Comparison of ENCODE assay signal across 10 mouse cellular contexts in genomic region chr5:150346378-150346777, GRCm38 (mm10).
DNase-seq lines count a peak whose midpoint lies in the region; ATAC-seq and TF ChIP-seq lines count a peak whose summit lies in the region.
"Had no signal": no experiment of that assay in that cellular context is flagged by ENCODE, and none has a peak within 500 bp of the region (broad histone marks: within the 10 kb centered on the region; RNA-seq: fewer than 3 reads in every experiment).

No protein-coding gene starts in this region.

- peaks cover 24% of the 10 kb centered on the region for H3K36me3 ChIP-seq in heart, embryonic 15.5 days
- H3K36me3 ChIP-seq in thymus, adult 2 months (ENCODE audit: control insufficient read depth, insufficient read depth, low read length): no peaks in the 10 kb centered on the region
- H3K36me3 ChIP-seq: G1E had no signal

- H3K27ac ChIP-seq in heart, embryonic 15.5 days: peak overlapping the region; percentile 86
- no peak overlapping the region for H3K27ac ChIP-seq in thymus, adult 2 months (ENCODE audit: control insufficient read depth, insufficient read depth, low read length)

- TF ChIP-seq POLR2A in thymus, adult 2 months (IDR thresholded peaks at IDR 0.05; ENCODE audit: control insufficient read depth, extremely low read depth, insufficient read depth, low read length, poor library complexity): no peak

- ATAC-seq in heart, embryonic 15.5 days (replicated peaks; ENCODE audit: insufficient number of reproducible peaks, insufficient read depth, low FRiP score, low read depth): peak; percentile 85

- no peak overlapping the region for H3K4me2 ChIP-seq in heart, embryonic 15.5 days

- H3K27me3 ChIP-seq in heart, embryonic 15.5 days: no peaks in the 10 kb centered on the region
- no peaks in the 10 kb centered on the region for H3K27me3 ChIP-seq in thymus, adult 2 months (ENCODE audit: control insufficient read depth, insufficient read depth, low read length)
- H3K27me3 ChIP-seq: megakaryocyte, embryonic 14.5 days had no signal

- no peaks in the 10 kb centered on the region for H3K9me3 ChIP-seq in heart, embryonic 15.5 days (replicated peaks)

- TF ChIP-seq CTCF in thymus, adult 2 months (IDR thresholded peaks at IDR 0.05; ENCODE audit: borderline replicate concordance, control insufficient read depth, extremely low read depth, insufficient read depth, low read length, poor library complexity): no peak

- peak; percentile 9 for DNase-seq in adrenal gland, postnatal 10 days
- no peak for DNase-seq in adrenal gland, adult 8-10 months
- peak; percentile 38 for DNase-seq in layer of hippocampus, adult 9-10 months (ENCODE audit: low spot score)
- DNase-seq in layer of hippocampus, postnatal 10 days (ENCODE audit: low spot score in 2 of 2): no peak
- DNase-seq in R1 (ENCODE audit: low read depth, low spot score): peak; percentile 18
- no peak for DNase-seq in kidney, adult 8-10 months
- DNase-seq in thymus, adult 2 months: no peak

- 34% methylated on average over 4 of the region's 4 CpGs for WGBS in heart, embryonic 15.5 days
- 95% methylated on average over 4 of the region's 4 CpGs for WGBS in thymus, adult 2 months

- no peak overlapping the region for H3K9ac ChIP-seq in heart, embryonic 15.5 days

- H3K4me3 ChIP-seq in heart, embryonic 15.5 days: no peak overlapping the region
- H3K4me3 ChIP-seq in thymus, adult 2 months (ENCODE audit: control insufficient read depth, insufficient read depth, low read length): no peak overlapping the region
- H3K4me3 ChIP-seq: megakaryocyte, embryonic 14.5 days had no signal

- H3K4me1 ChIP-seq in heart, embryonic 15.5 days (replicated peaks): peaks cover 14% of the 10 kb centered on the region
- no peaks in the 10 kb centered on the region for H3K4me1 ChIP-seq in thymus, adult 2 months (replicated peaks; ENCODE audit: control insufficient read depth, insufficient read depth, low read length)
- H3K4me1 ChIP-seq: megakaryocyte, embryonic 14.5 days had no signal

Comparison
In these comparisons a context has a peak if more than half of its experiments do, and no peak if none do; other contexts are left out.
1. DNase-seq: peak in adrenal gland, postnatal 10 days (single experiment), layer of hippocampus, adult 9-10 months (single experiment) and R1 (single experiment); none in adrenal gland, adult 8-10 months (single experiment), layer of hippocampus, postnatal 10 days (0 of 2), kidney, adult 8-10 months (0 of 2) and thymus, adult 2 months (single experiment).